Mouse (Mus musculus) urinary bladder, postnatal 4 days (tissue): ENCODE results near the gene Tspan14.

Experiments
- DNase-seq, 2 experiments: peaks; one replicate each; pipeline ENCODE4 v3.0.0; 2021 to 2022; ENCODE audit warnings: low spot score in 2 of 2

Tspan14 gene

GRCm38 (mm10) chr14:40975127-40975721, 8.6 kb upstream of the Tspan14 start:
- peak; percentile 50 to 64 for DNase-seq

GRCm38 (mm10) chr14:40968051-40968450, 1.4 kb upstream of the Tspan14 start:
- peak in 1 of 2 experiments; percentile 25 for DNase-seq

GRCm38 (mm10) chr14:40967598-40967900, 942 bp upstream of the Tspan14 start:
- DNase-seq: no peak

GRCm38 (mm10) chr14:40966862-40967597, 423 bp upstream of the Tspan14 start:
- peak; percentile 97 to 98 for DNase-seq

GRCm38 (mm10) chr14:40965507-40966356, 875 bp downstream of the Tspan14 start:
- DNase-seq: peak in 1 of 2 experiments; percentile 60

GRCm38 (mm10) chr14:40964881-40965280, 1.7 kb downstream of the Tspan14 start:
- DNase-seq: no peak

- DNase-seq: no peak
Measured at GRCm38 (mm10) chr14:40964214-40964610, 2.4 kb downstream of the Tspan14 start.

- DNase-seq: no peak
Measured at GRCm38 (mm10) chr14:40963501-40964213, 3.0 kb downstream of the Tspan14 start.

- DNase-seq: no peak
Measured at GRCm38 (mm10) chr14:40962365-40963290, 4.0 kb downstream of the Tspan14 start.

- DNase-seq: no peak
Measured at GRCm38 (mm10) chr14:40960237-40960636, 6.4 kb downstream of the Tspan14 start.

- no peak for DNase-seq
Measured at GRCm38 (mm10) chr14:40959586-40959985, 7.0 kb downstream of the Tspan14 start.

- DNase-seq: no peak
Measured at GRCm38 (mm10) chr14:40958986-40959381, 7.6 kb downstream of the Tspan14 start.

GRCm38 (mm10) chr14:40958083-40958985, 8.3 kb downstream of the Tspan14 start:
- DNase-seq: peak in 1 of 2 experiments; percentile 38

GRCm38 (mm10) chr14:40957607-40958006, 9.0 kb downstream of the Tspan14 start:
- no peak for DNase-seq

GRCm38 (mm10) chr14:40956252-40957146, 10.1 kb downstream of the Tspan14 start:
- DNase-seq: no peak

- peak in 1 of 2 experiments; percentile 39 for DNase-seq
Measured at GRCm38 (mm10) chr14:40955596-40956251, 10.9 kb downstream of the Tspan14 start.

- no peak for DNase-seq
Measured at GRCm38 (mm10) chr14:40955146-40955545, 11.5 kb downstream of the Tspan14 start.

- no peak for DNase-seq
Measured at GRCm38 (mm10) chr14:40953381-40953780, 13.2 kb downstream of the Tspan14 start.
